Mouse (Mus musculus) hindbrain, embryonic 14.5 days (tissue): ENCODE measurements around the gene Slc8a2. TPM values are rescaled to one million over a fixed set of nuclear protein-coding genes. Genes with fewer than 3 reads are reported as not detected.

ENCODE experiments used
- ATAC-seq: fragments of 200-750 bp; cut with Nextera tagmentation; 2 replicates; pipeline ENCODE4 v1.8.0; 2017; ENCODE audit warnings: moderate number of reproducible peaks, mild to moderate bottlenecking, moderate TSS enrichment, moderate library complexity; ENCODE audit not compliant: low FRiP score
- DNase-seq: peaks from one replicate; pipeline ENCODE4 v3.0.0-alpha.2; 2015; ENCODE audit warnings: low spot score
- H3K27ac ChIP-seq: fragments of 300-500 bp; sonication (generic); 2 replicates; pipeline ENCODE4 v1.5.1; 2014; ENCODE audit warnings: mild to moderate bottlenecking, moderate library complexity
- H3K27me3 ChIP-seq: fragments of 300-500 bp; sonication (generic); 2 replicates; pipeline ENCODE4 v1.6.1; 2014; ENCODE audit warnings: mild to moderate bottlenecking, low read length, mixed read lengths; ENCODE audit not compliant: control insufficient read depth, insufficient read depth
- H3K36me3 ChIP-seq: fragments of 300-500 bp; sonication (generic); replicated peaks from 2 replicates; pipeline ENCODE4 v1.6.1; 2014; ENCODE audit not compliant: control insufficient read depth, insufficient read depth
- H3K4me1 ChIP-seq: fragments of 300-500 bp; sonication (generic); replicated peaks from 2 replicates; pipeline ENCODE4 v1.6.1; 2014; ENCODE audit warnings: antibody characterized with exemption, low read length, mixed read lengths; ENCODE audit not compliant: control insufficient read depth, insufficient read depth
- H3K4me2 ChIP-seq: fragments of 300-500 bp; sonication (generic); replicated peaks from 2 replicates; pipeline ENCODE4 v1.6.1; 2014; ENCODE audit warnings: mild to moderate bottlenecking, moderate library complexity
- H3K4me3 ChIP-seq: fragments of 300-500 bp; sonication (generic); replicated peaks from 2 replicates; pipeline ENCODE4 v1.5.1; 2014; ENCODE audit warnings: mild to moderate bottlenecking, low read length
- H3K9ac ChIP-seq: fragments of 300-500 bp; sonication (generic); 2 replicates; pipeline ENCODE4 v1.6.1; 2014
- H3K9me3 ChIP-seq: fragments of 300-500 bp; sonication (generic); 2 replicates; pipeline ENCODE4 v1.6.1; 2016; ENCODE audit warnings: low read length; ENCODE audit not compliant: control insufficient read depth
- WGBS: fragments of 180-500 bp; shearing (Covaris S2); extraction: QIAGEN DNeasy Blood & Tissue Kit; methylation state at CpG from one replicate; pipeline ENCODE4 v1.1.7; 2014; 5-methylcytosine and 5-hydroxymethylcytosine counted together
- polyA plus RNA-seq: library from polyadenylated mRNA; unstranded; fragments of >200 nt; fragmentation: Nextera tagmentation; extraction: Ambion mirVana; gene quantifications from 2 replicates; pipeline ENCODE4 v1.2.1, GENCODE M21; 2014

Gene Slc8a2
- polyA plus RNA-seq, 1 experiment from 2014 or later: 1.4 TPM

DNA sequence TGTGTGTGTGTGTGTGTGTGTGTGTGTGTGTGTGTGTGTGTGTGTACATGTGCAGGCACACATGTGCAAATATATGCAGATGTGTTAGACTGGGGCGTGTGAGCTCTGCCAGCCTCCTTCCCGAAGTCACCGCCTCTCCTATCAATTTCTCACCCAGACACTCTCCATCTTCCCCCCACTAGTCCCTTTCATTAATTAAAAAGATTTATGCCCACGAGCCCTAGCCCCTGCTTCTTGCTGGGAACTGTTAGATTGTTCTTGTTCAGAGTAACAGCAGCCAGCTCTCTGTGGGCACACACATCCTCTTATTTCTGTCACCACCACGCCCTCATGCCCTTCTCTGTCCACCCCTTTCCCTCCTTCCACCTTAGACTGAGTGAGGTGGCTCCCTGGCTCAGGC lies 43.5 kb downstream of the Slc8a2 start:
- peak overlapping the region; percentile 76; the same call in 1 of the 2 replicates for H3K9ac ChIP-seq
- no peaks in the 10 kb centered on the region for H3K9me3 ChIP-seq
- peaks cover 26% of the 10 kb centered on the region for H3K4me1 ChIP-seq
- no peaks in the 10 kb centered on the region for H3K27me3 ChIP-seq
- peaks cover 11% of the 10 kb centered on the region for H3K36me3 ChIP-seq
- peak overlapping the region; percentile 68; the same call in 1 of the 2 replicates for H3K4me2 ChIP-seq
- H3K27ac ChIP-seq: peak overlapping the region; percentile 80
- no peak for DNase-seq
- WGBS: 22% methylated on average over 5 of the region's 5 CpGs
- ATAC-seq: no peak
- H3K4me3 ChIP-seq: no peak overlapping the region

DNA sequence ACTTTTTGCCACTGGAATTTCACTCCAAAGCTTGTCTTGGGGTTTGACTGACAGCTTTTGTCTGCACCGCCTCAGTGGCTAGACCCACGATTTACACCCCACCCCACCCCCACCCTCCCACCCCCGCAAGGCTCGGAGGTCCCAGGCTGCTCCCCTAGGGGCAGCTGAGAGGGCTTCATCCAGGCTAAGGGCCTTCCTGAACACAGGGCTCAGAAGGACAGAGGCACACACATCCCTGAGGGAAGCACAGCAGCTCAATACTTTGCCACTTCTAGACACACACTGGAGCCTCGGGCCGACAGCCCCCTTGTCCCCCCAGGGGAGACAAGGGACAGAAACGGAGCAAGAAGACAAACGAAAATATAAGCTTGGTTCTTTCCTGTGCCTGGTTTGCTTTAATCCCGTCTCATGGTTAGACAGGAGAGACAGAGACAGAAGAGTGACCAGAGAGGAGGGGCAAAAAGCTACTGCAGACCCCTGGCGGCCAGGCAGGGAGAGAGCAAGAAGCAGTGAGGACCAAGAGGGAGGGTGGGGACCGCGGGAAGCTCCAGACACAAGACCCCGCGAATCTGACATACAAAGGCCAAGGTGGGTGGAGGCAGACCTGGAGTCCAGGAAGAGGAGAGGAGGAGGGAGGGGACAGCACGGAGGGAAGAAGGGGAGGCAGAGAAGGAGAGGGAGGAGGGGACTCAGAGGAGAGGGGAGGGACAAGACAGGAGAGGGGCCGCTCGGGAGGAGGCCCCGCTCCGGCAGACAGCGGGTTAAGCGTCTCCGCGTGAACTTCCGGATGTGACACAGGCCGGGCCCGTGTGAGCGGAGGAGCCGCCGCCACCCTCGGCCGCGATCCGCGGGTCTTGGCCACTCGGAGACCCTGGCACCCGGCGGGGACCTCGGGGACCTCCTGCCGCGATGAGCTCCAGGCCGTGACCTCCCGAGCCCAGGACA lies 45.2 kb downstream of the Slc8a2 start, which contains the start of gene Meis3:
Gene Meis3, plus strand, starts transcription at position 494 of the 945 bp plus-strand sequence.
- WGBS: 1% methylated on average over 42 of the region's 42 CpGs
- DNase-seq: peak; percentile 75
- Histone ChIP-seq H3K4me3 (peak within 1 kb of the TSS; percentile 62), H3K9me3 (no peaks in the 10 kb centered on the region), H3K27me3 (no peaks in the 10 kb centered on the region), H3K4me2 (peak within 1 kb of the TSS; percentile 68), H3K27ac (peak within 1 kb of the TSS; percentile 80), H3K36me3 (peaks cover 28% of the 10 kb centered on the region), H3K9ac (peak within 1 kb of the TSS; percentile 76), H3K4me1 (peaks cover 26% of the 10 kb centered on the region)
- peak; percentile 87 for ATAC-seq

DNA sequence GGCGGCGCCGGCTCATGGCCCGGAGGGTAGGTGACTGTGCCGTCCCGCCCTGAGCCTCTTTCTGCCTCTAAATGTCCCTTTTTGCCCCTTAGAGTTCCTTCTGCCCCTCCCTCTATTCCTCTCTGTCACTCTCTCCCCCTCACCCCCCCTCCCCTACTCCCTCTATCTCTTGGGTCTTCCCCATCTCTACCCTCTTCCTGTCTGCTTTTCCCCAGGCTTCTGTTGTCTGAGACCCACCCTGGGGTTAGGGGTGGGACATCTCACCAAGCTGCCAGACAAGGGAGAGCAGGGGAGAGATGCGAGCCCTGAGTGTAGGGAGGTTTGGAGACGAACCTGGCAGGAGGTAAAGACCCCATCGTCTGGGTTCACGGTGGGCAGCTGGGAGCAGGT lies 45.9 kb downstream of the Slc8a2 start:
- peak; percentile 17 for ATAC-seq
- Histone ChIP-seq H3K9ac (peak overlapping the region; percentile 76), H3K36me3 (peaks cover 32% of the 10 kb centered on the region), H3K4me1 (peaks cover 26% of the 10 kb centered on the region), H3K27me3 (no peaks in the 10 kb centered on the region), H3K4me3 (peak overlapping the region; percentile 62), H3K4me2 (peak overlapping the region; percentile 68), H3K27ac (peak overlapping the region; percentile 80), H3K9me3 (no peaks in the 10 kb centered on the region)
- WGBS: under 1% methylated on average over 10 of the region's 10 CpGs
- no peak for DNase-seq

DNA sequence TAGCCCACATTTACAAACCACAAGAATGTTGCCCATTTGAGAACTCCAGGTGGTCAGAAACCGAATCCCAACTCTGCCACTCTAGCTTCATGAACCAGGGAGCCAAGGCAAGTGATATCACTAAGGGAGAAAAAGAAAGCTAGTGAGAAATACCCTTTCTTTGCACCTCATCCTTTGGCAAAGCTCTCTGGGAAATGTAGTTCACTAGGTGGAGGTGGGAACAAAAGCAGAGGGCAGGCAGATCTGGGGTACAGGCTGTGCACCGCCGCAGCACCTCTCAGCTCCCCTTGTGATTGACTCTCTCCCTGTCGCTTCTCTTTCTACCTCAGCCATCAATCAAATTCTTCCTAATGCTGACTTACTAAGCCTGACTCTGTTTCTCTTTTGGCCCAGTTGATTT lies 48.5 kb downstream of the Slc8a2 start:
- ATAC-seq: no peak
- peaks cover 45% of the 10 kb centered on the region for H3K36me3 ChIP-seq

GRCm38 (mm10) chr7:16183663-16184062 lies 54.0 kb downstream of the Slc8a2 start:
- 43% methylated on average over 8 of the region's 8 CpGs for WGBS
- Histone ChIP-seq H3K9ac (no peak overlapping the region), H3K4me3 (no peak overlapping the region), H3K27me3 (no peaks in the 10 kb centered on the region), H3K9me3 (no peaks in the 10 kb centered on the region), H3K4me2 (no peak overlapping the region), H3K27ac (no peak overlapping the region), H3K36me3 (peaks cover 64% of the 10 kb centered on the region), H3K4me1 (no peaks in the 10 kb centered on the region)
- DNase-seq (no peak), ATAC-seq (no peak)

More for the DNA sequence above, 48.5 kb downstream of the Slc8a2 start:
- H3K4me2 ChIP-seq: no peak overlapping the region
- H3K27me3 ChIP-seq: no peaks in the 10 kb centered on the region
- no peak for DNase-seq
- 85% methylated on average over 4 of the region's 4 CpGs for WGBS
- H3K27ac ChIP-seq: no peak overlapping the region
- no peak overlapping the region for H3K9ac ChIP-seq
- peaks cover 14% of the 10 kb centered on the region for H3K4me1 ChIP-seq
- no peak overlapping the region for H3K4me3 ChIP-seq
- H3K9me3 ChIP-seq: no peaks in the 10 kb centered on the region

DNA sequence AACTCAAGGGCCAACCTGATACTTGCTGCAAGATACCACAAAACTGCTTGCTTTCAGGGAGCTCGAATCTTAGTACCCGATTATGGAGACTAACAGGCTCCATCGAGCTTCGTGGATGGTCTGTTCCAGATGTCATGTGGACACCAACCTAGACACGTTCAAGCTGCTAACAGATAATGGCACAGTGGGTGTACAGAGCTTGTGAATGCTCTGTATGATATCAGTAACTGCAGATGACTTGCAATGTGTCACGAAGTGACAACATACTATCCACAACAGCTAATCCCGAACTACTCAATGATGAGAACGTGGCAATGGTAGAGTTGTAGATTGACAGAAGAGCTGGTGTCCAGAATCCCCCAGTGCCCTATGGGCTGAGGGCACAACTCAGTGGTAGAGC lies 57.9 kb downstream of the Slc8a2 start:
- H3K27ac ChIP-seq: no peak overlapping the region
- WGBS: 81% methylated on average over 8 of the region's 8 CpGs
- H3K4me1 ChIP-seq: no peaks in the 10 kb centered on the region
- no peak for DNase-seq
- no peaks in the 10 kb centered on the region for H3K9me3 ChIP-seq
- H3K27me3 ChIP-seq: no peaks in the 10 kb centered on the region
- H3K36me3 ChIP-seq: peaks cover 38% of the 10 kb centered on the region
- H3K9ac ChIP-seq: no peak overlapping the region
- no peak for ATAC-seq
- H3K4me3 ChIP-seq: no peak overlapping the region
- H3K4me2 ChIP-seq: no peak overlapping the region

DNA sequence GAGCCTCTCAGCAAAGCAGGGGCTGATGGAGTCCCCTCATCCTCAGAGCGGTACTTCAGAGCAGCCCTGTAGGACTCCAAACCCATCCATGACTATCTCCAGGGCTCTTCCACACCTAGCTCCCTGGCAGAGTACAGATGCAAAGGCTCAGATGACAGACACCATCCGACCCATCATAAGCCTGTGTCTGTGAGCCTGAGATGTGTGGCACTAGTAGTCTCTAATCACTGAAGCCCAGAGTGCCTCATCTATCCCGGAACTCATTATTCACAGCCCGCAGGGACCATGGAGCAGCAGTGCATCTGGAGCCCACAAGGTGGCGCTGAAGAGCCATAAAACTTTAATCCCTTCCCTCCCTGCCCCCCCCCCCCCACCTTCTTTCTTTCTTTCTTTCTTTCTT lies 62.7 kb downstream of the Slc8a2 start:
- no peak overlapping the region for H3K4me3 ChIP-seq
- H3K27ac ChIP-seq: no peak overlapping the region
- no peaks in the 10 kb centered on the region for H3K9me3 ChIP-seq
- no peaks in the 10 kb centered on the region for H3K4me1 ChIP-seq
- ATAC-seq (peak; percentile 38; the same call in 1 of the 2 replicates), DNase-seq (peak; percentile 89)
- H3K4me2 ChIP-seq: no peak overlapping the region
- 22% methylated on average over 5 of the region's 5 CpGs for WGBS
- no peaks in the 10 kb centered on the region for H3K27me3 ChIP-seq
- H3K36me3 ChIP-seq: peaks cover 8% of the 10 kb centered on the region
- H3K9ac ChIP-seq: no peak overlapping the region

GRCm38 (mm10) chr7:16193702-16194101 lies 64.1 kb downstream of the Slc8a2 start:
- Histone ChIP-seq H3K36me3 (peaks cover 22% of the 10 kb centered on the region), H3K9me3 (no peaks in the 10 kb centered on the region), H3K27me3 (no peaks in the 10 kb centered on the region), H3K4me3 (no peak overlapping the region), H3K27ac (no peak overlapping the region), H3K4me2 (no peak overlapping the region), H3K4me1 (no peaks in the 10 kb centered on the region), H3K9ac (no peak overlapping the region)
- WGBS: 60% methylated on average over 3 of the region's 3 CpGs
- ATAC-seq: no peak
- DNase-seq: no peak

DNA sequence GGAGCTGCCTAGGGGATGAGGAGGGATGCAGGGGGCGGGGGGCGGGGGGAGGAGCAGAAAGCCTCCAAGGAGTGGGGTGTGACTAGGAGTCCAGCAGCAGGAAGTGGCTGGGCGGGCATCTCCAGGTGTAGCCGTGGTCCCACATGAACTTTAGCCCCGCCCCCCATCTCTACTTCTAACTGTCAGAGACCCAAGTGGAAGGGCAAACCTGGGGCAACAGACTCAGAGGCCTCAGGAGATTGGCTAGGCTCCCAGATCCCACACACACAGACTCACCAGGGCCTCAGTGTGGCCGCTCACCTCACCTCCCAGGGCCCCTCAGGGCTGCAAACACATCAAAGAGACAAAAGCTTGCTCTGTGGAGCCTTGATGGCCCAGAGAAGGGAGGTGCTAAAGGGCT lies 67.0 kb downstream of the Slc8a2 start:
- Histone ChIP-seq H3K27me3 (no peaks in the 10 kb centered on the region), H3K27ac (no peak overlapping the region), H3K9ac (no peak overlapping the region), H3K36me3 (peaks cover 49% of the 10 kb centered on the region), H3K9me3 (no peaks in the 10 kb centered on the region), H3K4me1 (no peaks in the 10 kb centered on the region), H3K4me2 (no peak overlapping the region), H3K4me3 (no peak overlapping the region)
- 73% methylated on average over 3 of the region's 6 CpGs for WGBS
- ATAC-seq (no peak), DNase-seq (no peak)
